Mouse (Mus musculus) small intestine, adult 2 months (tissue): ENCODE results near the gene Pla2g5.

Experiments
- CTCF ChIP-seq: fragments of 200-500 bp; IDR thresholded peaks from 2 replicates; pipeline ENCODE4 v1.5.1; 2012; ENCODE audit warnings: low read depth, mild to moderate bottlenecking, control low read depth, inconsistent platforms, low read length, moderate library complexity, mixed read lengths; ENCODE audit not compliant: insufficient replicate concordance, insufficient read length; ENCODE audit errors: extremely low read depth
- POLR2A ChIP-seq: fragments of 200-500 bp; IDR thresholded peaks from 2 replicates; pipeline ENCODE4 v1.6.1; 2012; ENCODE audit warnings: low read depth, mild to moderate bottlenecking, control low read depth, inconsistent platforms, low read length, moderate library complexity

DNA sequence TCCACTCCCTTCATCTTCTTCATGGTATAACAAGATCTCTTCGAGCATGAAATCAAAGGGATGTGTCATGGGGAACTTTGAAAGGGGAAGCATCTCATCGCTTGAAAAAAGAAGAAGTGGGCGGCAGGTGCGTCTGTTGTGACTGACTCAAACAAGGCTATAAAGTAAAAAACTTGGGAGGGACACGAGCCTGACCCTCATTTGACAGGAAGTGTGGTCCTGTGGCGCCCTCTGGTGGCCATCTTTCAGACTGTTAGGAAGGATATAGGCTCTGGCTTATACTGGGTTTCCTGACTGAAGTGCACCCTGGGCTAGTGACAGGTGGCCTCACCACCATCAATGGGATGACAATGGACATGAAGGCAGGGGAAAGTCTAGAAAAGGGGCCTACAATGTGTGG is 21.0 kb upstream of the Pla2g5 start:
- TF ChIP-seq POLR2A (no peak), CTCF (peak; percentile 90; the same call in 1 of the 2 replicates)
